Mouse (Mus musculus) liver, postnatal 0 days (tissue): ENCODE measurements around the gene Tnfaip8l2.

Experiments used
- CTCF ChIP-seq: sonication (generic); IDR thresholded peaks from 2 replicates; pipeline ENCODE4 v1.5.1; 2016; ENCODE audit warnings: antibody characterized with exemption, low read depth
- EP300 ChIP-seq: IDR thresholded peaks from 2 replicates; pipeline ENCODE4 v1.6.1; 2016; ENCODE audit warnings: antibody characterized with exemption, low read depth, mild to moderate bottlenecking

DNA sequence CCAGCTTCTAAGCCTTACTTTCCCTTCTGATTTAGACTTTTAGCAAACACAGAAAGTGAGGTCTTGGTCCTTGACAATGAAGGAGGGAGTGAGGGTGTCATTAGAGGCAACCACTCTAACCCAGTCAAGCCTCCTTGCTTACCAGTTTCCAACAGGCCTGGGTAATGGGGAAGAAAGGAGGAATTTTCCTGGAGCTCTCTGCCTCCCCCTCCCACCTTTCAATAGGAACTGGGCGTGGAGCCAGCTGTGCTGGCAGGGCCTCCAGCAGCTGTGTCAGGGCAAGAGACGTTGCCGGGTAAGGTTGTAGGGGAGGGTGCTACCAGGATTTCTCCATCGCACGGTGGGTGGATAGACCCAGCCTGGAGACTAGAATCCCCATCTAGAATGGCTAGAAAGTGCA is 17.2 kb downstream of the Tnfaip8l2 start:
- TF ChIP-seq CTCF (no peak), EP300 (no peak)
